Mouse (Mus musculus): Measurements from ENCODE around the gene Fggy.

DNA sequence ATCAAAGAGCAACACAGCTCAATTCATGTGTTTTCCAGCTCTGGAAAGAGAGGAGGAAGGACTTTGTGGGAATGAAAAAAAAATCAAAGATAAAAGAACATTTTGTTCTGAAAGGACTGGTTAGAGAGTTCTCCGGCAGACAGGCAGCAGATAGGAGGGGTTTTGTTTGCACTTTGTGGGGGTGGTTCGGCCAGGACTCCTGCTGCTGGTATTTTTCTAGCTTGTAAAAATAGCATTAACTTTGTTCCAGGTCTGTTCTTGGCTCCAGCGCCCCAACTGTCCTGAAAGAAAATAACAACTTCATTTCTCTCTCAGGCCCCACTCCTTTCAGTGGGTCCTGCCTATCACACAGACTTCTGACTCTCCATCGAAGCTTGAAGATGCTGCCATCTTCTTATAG is 185.7 kb downstream of the Fggy start:
- no peak for TF ChIP-seq CTCF (IDR thresholded peaks at IDR 0.05; ENCODE audit: control insufficient read depth, insufficient read depth, insufficient read length)
- TF ChIP-seq USF1 (IDR thresholded peaks at IDR 0.05; ENCODE audit: low read depth), result no peak
